Mouse (Mus musculus): ENCODE results near the gene Id4.

The Id4 gene

DNA sequence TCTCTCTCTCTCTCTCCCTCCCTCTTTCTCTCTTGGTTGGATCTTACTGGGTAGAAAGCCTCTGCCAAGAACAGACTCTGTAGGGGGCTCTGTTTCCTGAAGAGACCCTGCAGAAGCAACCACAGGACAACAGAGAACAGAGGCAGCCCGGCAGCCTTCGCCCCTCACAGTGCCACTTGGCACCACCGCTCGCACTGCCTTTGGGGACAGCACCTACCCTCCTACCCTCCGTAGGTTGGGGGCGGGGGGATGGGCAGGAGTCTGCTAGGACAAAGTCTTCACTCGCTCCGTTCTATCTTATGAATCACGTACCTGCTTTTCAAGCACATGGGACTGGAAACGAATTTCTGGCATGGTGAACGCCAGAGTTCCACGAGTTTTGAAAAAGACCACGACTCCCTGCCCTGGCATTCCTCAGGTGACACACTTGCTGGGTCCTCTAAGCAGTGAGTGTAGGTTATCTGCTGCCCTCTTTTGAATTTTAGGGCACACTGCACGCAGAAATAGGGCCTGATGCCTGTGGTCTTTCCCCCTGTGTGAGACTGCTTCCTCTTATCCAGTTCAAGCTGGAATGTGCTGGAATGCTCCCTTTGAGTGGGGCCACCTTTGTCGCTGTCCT is 12.5 kb downstream of the Id4 start:
- no peak for DNase-seq (ENCODE audit: low read depth, low spot score)

DNA sequence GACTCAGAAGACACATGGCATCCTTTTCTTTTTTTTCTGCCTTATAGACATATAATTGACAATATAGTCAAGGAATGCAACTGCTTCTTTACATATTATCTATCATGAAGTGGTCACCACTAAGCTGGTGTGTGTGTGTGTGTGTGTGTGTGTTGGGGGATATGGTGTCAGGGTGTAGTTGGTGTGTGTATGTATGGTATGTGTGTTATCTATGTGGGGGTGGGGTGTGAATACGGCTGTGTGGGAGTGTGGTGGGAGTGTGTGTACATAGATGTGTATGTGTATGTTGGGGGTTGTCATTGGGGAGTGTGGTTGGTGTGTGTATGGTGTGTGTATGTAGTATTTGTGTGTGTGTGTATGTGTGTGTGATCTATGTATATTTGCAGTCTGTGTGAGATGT is 13.1 kb downstream of the Id4 start:
- no peaks in the 10 kb centered on the region for H3K27me3 ChIP-seq (ENCODE audit: control insufficient read depth, insufficient read depth, low read length, poor library complexity, severe bottlenecking)
- no peak for DNase-seq (ENCODE audit: low read depth, low spot score)

More for the DNA sequence above, 12.5 kb downstream of the Id4 start:
- H3K36me3 ChIP-seq (ENCODE audit: control insufficient read depth, insufficient read depth, low read length, poor library complexity, severe bottlenecking): no peaks in the 10 kb centered on the region
- H3K27me3 ChIP-seq (ENCODE audit: control insufficient read depth, insufficient read depth, low read length, poor library complexity, severe bottlenecking): no peaks in the 10 kb centered on the region

DNA sequence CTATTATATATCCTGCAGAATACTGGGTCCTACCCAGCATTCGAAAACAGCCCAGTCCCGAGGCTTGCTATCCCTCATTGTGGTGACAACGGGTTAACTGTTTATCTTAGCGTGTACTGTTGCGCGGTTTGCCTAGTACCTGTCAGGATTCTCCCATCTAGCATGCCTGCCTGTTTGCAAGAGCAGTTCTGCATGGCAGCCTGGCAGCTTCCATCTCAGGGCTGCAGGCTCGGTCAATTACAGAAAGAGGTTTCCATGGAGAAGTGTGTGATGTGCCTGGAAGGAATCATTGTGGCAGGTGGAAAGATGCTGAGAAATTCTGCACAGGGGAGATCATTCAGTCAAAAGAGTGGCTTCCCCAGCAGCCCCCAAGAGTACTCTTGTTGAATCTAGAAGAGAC is 16.0 kb downstream of the Id4 start:
- Histone ChIP-seq H3K27me3 (ENCODE audit: control insufficient read depth, insufficient read depth, low read length, poor library complexity, severe bottlenecking) (no peaks in the 10 kb centered on the region), H3K36me3 (ENCODE audit: control insufficient read depth, insufficient read depth, low read length, poor library complexity, severe bottlenecking) (no peaks in the 10 kb centered on the region)
- no peak for DNase-seq (ENCODE audit: low read depth, low spot score)

More for the DNA sequence above, 13.1 kb downstream of the Id4 start:
- no peaks in the 10 kb centered on the region for H3K36me3 ChIP-seq (ENCODE audit: control insufficient read depth, insufficient read depth, low read length, poor library complexity, severe bottlenecking)

DNA sequence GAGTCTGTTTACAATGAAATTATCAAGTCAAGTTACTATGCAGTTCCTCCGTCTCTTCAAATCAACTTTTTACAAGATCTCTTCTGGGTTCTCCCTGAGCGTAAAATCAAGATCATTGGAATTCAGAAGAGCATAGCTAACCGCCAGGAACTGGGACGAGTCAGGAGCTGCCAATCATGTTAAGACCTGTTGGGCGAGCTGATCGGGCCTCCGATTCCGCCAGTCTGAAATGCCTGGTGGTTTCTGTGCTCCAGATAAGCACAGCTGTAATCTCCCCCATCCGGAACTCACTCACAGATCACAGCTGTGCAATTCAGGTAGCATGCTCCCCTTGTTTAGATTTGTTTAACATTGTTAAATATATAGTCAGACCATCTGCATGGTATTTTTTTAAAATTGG is 23.4 kb downstream of the Id4 start:
- no peaks in the 10 kb centered on the region for H3K36me3 ChIP-seq (ENCODE audit: control insufficient read depth, insufficient read depth, low read length, poor library complexity, severe bottlenecking)
- no peak for DNase-seq (ENCODE audit: low read depth, low spot score)
- no peaks in the 10 kb centered on the region for H3K27me3 ChIP-seq (ENCODE audit: control insufficient read depth, insufficient read depth, low read length, poor library complexity, severe bottlenecking)

DNA sequence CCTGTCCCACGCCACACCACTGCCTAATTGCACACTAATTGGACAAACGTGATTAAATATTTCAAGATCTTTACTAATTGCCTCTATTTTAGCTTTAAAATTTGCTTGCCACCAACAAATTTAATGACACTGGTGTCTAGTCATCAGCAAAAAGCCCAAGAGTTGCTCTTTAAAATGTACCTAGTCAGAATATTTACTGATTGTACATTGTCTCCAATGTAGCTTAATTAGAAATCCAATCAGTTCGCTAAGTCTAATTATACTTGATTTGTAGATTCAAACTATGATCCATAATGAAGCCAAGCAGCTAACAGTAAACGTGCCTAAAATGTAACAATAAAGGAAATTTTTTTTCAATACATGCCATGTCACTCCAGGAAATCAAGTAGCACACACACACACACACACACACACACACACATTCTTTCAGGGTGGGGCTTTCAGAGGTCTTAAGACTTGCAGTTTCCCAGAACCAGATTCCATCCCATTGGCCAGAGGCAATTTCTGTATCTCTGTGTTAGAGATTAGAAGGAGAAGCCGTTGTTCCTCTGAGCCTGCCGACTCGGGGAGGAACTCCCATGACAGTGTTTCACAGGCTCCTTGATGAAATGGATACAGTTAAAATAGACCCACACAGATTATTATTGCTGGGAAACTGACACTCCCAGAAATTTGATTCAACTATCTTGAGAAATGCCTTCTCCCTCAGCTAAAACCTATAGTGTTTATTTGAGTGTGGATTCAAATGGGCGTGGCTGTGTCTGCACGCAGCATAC is 24.1 kb downstream of the Id4 start:
- Histone ChIP-seq H3K36me3 (ENCODE audit: control insufficient read depth, insufficient read depth, low read length, poor library complexity, severe bottlenecking) (no peaks in the 10 kb centered on the region), H3K27me3 (ENCODE audit: control insufficient read depth, insufficient read depth, low read length, poor library complexity, severe bottlenecking) (no peaks in the 10 kb centered on the region)
- DNase-seq (ENCODE audit: low read depth, low spot score): no peak

DNA sequence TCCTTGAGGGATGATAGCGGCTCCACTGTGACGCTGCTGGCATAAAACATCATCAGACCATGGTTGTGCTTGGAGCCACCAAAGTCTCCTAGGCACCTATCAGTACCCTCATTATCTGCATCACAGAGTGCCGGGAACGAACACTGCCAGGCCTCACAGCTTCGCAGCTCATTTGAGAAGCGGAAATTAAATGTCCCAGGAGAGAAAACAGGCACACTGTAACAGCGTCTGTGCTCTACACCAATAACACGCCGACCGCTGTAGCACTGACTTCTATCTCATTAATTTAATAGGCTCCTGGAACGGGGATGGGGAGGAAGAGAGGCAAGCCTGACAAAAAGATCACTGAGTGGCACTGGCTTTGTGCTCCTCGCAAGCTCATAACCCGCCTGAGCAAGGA is 29.4 kb downstream of the Id4 start:
- Histone ChIP-seq H3K27me3 (ENCODE audit: control insufficient read depth, insufficient read depth, low read length, poor library complexity, severe bottlenecking) (no peaks in the 10 kb centered on the region), H3K36me3 (ENCODE audit: control insufficient read depth, insufficient read depth, low read length, poor library complexity, severe bottlenecking) (no peaks in the 10 kb centered on the region)
- DNase-seq (ENCODE audit: low read depth, low spot score): no peak

DNA sequence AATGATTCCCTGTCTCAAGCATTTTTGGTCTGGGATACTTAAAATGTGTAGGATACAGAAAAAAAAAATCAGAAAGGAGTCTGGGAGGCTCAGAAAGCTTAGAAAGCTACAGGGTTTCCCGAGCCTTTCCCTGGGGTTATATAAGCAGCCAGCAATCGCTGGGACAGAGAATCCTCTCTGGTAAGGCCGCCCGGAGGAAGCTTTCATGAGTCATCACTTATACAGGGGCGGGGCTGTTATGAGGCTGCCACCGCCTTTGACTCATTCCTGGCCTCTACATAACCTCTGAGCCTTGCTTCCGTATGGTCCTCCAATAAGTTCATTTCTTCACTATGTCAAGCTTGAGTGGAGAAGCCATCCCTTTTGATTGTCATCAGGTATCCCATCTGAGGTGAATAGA is 53.5 kb downstream of the Id4 start:
- H3K27me3 ChIP-seq (ENCODE audit: control insufficient read depth, insufficient read depth, low read length, poor library complexity, severe bottlenecking): no peaks in the 10 kb centered on the region
- H3K36me3 ChIP-seq (ENCODE audit: control insufficient read depth, insufficient read depth, low read length, poor library complexity, severe bottlenecking): no peaks in the 10 kb centered on the region
- no peak for DNase-seq (ENCODE audit: low read depth, low spot score)

All from splenic B cell, adult 2 months (primary cell).